Mouse (Mus musculus): Measurements from ENCODE around the gene Farp1.
"Not testable (repeated sequence)": the region's sequence is repeated elsewhere in the genome, so short reads cannot be mapped to it uniquely, and the experiment has no call there.

Gene Farp1

GRCm38 (mm10) chr14:121034973-121035662, at the start of gene Farp1:
Gene Farp1, plus strand, starts transcription at chr14:121035200.
- peak; percentile 83 for DNase-seq (ENCODE audit: low spot score)

DNA sequence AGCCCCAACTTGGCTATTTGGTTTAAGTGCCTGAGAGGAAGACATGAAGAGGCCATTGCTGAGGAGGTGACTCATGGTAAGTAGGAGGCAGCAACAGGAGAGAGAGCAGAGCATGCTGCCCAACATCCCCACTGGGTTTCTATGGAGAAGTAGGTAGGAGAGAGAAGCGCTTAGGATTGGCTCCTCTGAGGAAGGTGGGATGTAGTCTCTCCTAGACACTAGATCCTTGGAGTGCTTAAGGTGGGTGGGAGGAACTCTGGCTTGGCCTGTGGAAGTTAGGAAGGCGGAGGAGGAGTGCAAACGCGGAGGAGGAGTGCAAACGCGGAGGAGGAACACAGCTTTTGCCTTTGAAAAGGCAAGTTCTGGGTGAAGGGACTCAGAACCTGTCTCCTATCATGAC, 45.9 kb upstream of the Farp1 start:
- DNase-seq (ENCODE audit: low spot score) = no peak

DNA sequence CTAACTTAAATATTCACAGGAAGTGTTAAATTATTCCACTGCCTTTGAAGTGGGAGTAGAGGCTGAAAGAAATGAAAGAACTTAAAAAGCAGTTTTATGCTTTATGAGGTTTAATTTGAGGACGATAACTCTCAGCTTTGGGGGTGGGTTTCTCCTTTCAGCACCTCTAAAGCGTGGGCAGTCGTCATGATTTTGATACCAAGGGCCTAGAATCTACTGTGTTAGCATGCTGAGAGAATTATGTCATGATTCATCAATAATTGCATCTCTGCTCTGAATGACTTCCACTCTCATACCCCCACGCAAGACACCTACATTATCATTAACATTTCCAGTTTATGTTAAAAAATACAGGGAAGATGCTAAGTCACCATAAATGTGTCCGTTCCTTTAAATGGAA, 37.3 kb upstream of the Farp1 start:
- no peak for DNase-seq (ENCODE audit: low spot score)

GRCm38 (mm10) chr14:121000561-121001340, 34.2 kb upstream of the Farp1 start:
- peak; percentile 21 for DNase-seq (ENCODE audit: low spot score)

DNA sequence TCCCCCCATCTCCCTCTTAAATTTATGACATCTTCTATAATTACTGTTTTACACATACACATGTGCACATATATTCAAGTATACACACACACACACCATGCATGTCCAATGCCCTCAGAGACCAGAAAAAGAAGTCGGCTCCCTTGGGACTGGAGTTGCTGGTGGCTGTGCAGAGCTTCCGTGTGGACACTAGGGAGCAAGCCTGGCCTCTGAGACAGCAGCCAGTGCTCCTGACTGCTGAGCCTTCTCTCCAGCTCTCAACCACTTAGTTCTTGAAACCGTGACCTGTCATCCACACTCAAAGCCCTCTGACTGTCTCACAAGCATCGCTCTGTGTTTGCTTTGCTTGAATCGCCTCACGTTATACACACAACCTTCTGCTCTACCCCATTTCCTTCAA, 29.4 kb upstream of the Farp1 start:
- no peak for DNase-seq (ENCODE audit: low spot score)

GRCm38 (mm10) chr14:121006021-121006420, 29.0 kb upstream of the Farp1 start:
- no peak for DNase-seq (ENCODE audit: low spot score)

GRCm38 (mm10) chr14:121015114-121015690, 19.8 kb upstream of the Farp1 start:
- DNase-seq (ENCODE audit: low spot score) = no peak

DNA sequence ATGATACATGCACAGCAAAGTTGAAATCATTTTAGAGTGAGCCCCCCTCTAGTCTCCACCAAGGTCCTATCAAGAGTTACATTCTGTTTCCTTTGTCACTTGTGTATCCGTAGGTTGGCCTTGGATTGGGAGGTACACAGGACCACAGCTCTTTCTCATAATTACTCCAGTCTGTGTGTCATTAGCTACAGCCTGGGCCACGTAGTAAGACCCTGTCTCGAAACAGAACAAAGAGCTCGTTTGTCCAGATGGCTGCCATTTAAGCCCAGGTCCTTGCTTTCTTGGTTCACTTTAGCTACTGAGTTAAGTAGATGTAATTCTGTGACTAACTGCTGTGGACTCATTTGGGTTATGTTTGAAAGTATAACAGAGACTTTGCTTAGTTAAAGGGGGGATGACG, 12.6 kb upstream of the Farp1 start:
- no peak for DNase-seq (ENCODE audit: low spot score)

GRCm38 (mm10) chr14:121025381-121025780, 9.6 kb upstream of the Farp1 start:
- DNase-seq (ENCODE audit: low spot score) = no peak

DNA sequence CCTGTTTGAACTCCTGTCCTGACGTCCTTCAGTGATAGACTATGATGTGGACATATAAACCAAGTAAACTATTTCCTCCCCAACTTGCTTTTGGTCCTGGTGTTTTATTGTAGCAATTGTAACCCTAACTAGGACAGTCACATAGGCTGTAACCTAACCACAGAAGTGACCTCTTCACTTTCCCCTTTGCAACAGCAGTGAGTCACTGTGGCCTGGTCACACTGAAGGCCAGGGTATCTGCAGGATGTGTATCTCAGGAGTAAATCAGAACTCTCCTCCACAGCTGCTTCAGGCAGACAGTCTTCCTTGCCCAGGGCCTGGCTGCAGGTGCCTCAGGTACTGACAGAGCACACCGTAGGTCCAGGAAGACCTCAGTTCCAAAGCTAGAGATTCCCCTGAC, 3.6 kb upstream of the Farp1 start:
- DNase-seq (ENCODE audit: low spot score) = no peak

GRCm38 (mm10) chr14:121034525-121034924, 475 bp upstream of the Farp1 start:
- no peak for DNase-seq (ENCODE audit: low spot score)

- DNase-seq (ENCODE audit: low spot score) = peak; percentile 52
Measured at GRCm38 (mm10) chr14:121035663-121036473, 868 bp downstream of the Farp1 start.

- DNase-seq (ENCODE audit: low spot score) = peak; percentile 23
Measured at GRCm38 (mm10) chr14:121036612-121037221, 1.7 kb downstream of the Farp1 start.

- DNase-seq (ENCODE audit: low spot score) = peak; percentile 50
Measured at GRCm38 (mm10) chr14:121037276-121037675, 2.3 kb downstream of the Farp1 start.

GRCm38 (mm10) chr14:121038676-121039075, 3.7 kb downstream of the Farp1 start:
- DNase-seq (ENCODE audit: low spot score) = no peak

GRCm38 (mm10) chr14:121044145-121044544, 9.1 kb downstream of the Farp1 start:
- DNase-seq (ENCODE audit: low spot score) = no peak

DNA sequence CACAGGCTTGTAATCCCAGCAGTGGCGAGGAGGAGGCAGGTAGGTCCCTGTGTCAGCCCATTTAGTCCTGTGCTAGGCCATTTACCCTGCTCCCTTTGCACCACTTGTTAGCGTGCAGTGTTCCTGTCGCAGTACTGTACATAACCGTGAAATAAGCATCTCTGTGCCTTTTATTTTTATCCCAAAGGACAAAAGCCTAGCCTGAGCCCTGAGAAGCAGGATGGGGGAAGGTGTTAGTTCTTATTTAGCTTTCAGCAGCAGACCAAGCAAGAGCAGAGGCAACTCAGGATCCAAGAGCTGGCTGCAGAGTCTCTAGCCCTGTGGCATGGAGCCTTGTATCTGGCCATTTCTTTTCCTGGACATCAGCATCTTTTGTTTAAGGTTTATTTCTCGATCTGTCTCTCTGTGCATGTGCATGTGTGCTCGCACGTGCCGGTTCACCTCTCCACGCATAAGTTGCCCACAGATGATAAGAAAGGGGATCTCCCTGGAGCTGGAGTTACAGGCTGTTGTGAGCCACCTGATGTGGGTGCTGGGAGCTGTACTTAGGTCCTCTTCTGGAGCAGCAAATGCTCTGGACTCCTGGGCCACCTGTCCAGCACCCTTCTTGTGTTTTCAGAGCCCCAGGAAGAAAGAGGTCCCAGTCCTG, 11.4 kb downstream of the Farp1 start:
- DNase-seq (ENCODE audit: low spot score) = no peak

- DNase-seq (ENCODE audit: low spot score) = no peak
Measured at GRCm38 (mm10) chr14:121047780-121048179, 12.8 kb downstream of the Farp1 start.

DNA sequence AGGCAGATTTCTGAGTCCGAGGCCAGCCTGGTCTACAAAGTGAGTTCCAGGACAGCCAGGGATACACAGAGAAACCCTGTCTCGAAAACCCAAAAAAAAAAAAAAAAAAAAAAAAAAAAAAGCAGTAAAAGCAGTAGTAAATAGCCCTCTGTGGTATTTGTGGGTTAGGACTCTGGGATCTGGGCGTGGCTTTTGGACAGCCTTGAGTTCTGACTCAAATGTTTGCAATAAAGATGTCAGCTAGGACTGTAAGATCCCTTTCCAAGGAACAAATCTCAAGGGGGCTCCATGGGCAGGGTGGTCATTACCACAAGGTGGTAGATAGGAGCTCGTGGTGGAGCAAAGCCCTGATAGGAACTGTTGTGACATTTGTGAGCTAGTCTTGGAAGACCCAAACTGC, 16.0 kb downstream of the Farp1 start:
- DNase-seq (ENCODE audit: low spot score) = not testable (repeated sequence)

GRCm38 (mm10) chr14:121053020-121053518, 18.1 kb downstream of the Farp1 start:
- no peak for DNase-seq (ENCODE audit: low spot score)

DNA sequence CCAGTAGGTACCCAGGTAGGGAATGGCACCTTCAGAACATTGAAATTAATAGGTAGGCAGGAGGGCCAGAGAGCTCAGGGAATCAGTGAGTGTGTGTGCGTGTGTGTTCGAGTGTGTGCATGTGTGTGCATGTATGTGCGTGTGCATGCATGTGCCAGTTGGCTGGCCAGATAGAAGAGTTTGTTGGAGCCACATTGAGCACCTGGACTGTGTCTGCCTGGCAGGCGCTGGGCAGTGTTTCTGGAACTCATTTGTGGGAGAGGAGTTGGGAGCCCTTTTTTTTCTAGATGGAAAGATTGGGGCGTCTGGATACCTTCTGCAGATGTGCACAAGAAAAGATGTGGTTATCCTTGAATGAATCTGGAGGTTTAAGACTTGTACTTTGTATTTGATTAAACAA, 19.1 kb downstream of the Farp1 start:
- no peak for DNase-seq (ENCODE audit: low spot score)

Measured in MN1 (cell line).